In genomic region chr4:59295127-59295526, GRCm38 (mm10) we compare ENCODE assay signal across 23 mouse cellular contexts.
DNase-seq lines count a peak whose midpoint lies in the region; ATAC-seq and TF ChIP-seq lines count a peak whose summit lies in the region.
"Had no signal": no experiment of that assay in that cellular context is flagged by ENCODE, and none has a peak within 500 bp of the region (broad histone marks: within the 10 kb centered on the region; RNA-seq: fewer than 3 reads in every experiment).

No protein-coding gene starts in this region.

- no peak overlapping the region for H3K4me2 ChIP-seq in midbrain, embryonic 13.5 days (replicated peaks)
- H3K4me2 ChIP-seq: embryonic facial prominence, embryonic 12.5 days; embryonic facial prominence, embryonic 15.5 days; heart, embryonic 11.5 days; hindbrain, embryonic 15.5 days had no signal

- DNase-seq in CD4-positive, CD25-positive, alpha-beta regulatory T cell, adult 2 months (ENCODE audit: low read depth, low spot score): peak; percentile 67
- DNase-seq in heart, postnatal 4 days: no peak
- DNase-seq: adrenal gland, postnatal 10 days; adrenal gland, postnatal 36 days; B cell, adult 2 months; cerebellum, adult 11 months; cerebellum, adult 2 months; cerebellum, adult 9-11 months; cerebellum, postnatal 25 days; forebrain, postnatal 0 days; gastrocnemius, adult 2 months; gastrocnemius, postnatal 14 days had no signal

- no peaks in the 10 kb centered on the region for H3K4me1 ChIP-seq in midbrain, embryonic 13.5 days (replicated peaks)
- H3K4me1 ChIP-seq: embryonic facial prominence, embryonic 15.5 days; hindbrain, embryonic 15.5 days had no signal

- H3K4me3 ChIP-seq in C2C12 (ENCODE audit: insufficient read depth, poor library complexity, severe bottlenecking) (no peak overlapping the region), macrophage (ENCODE audit: inconsistent target) (no peak overlapping the region)
- H3K4me3 ChIP-seq in midbrain, embryonic 13.5 days (replicated peaks): no peak overlapping the region
- H3K4me3 ChIP-seq: embryonic facial prominence, embryonic 12.5 days; embryonic facial prominence, embryonic 15.5 days; gastrocnemius, adult 2 months; hindbrain, embryonic 15.5 days had no signal

- H3K27ac ChIP-seq in macrophage: peak overlapping the region; percentile 15; the same call in 1 of the 2 replicates
- H3K27ac ChIP-seq in midbrain, embryonic 13.5 days: no peak overlapping the region
- H3K27ac ChIP-seq: embryonic facial prominence, embryonic 12.5 days; embryonic facial prominence, embryonic 15.5 days; gastrocnemius, adult 2 months; hindbrain, embryonic 15.5 days had no signal

- H3K27me3 ChIP-seq in C2C12 (ENCODE audit: control insufficient read depth, insufficient read depth, insufficient read length): no peaks in the 10 kb centered on the region
- H3K27me3 ChIP-seq in midbrain, embryonic 13.5 days: no peaks in the 10 kb centered on the region
- H3K27me3 ChIP-seq: embryonic facial prominence, embryonic 12.5 days; embryonic facial prominence, embryonic 15.5 days; hindbrain, embryonic 15.5 days had no signal

- no peak for TF ChIP-seq CTCF in C2C12 (IDR thresholded peaks at IDR 0.05; ENCODE audit: control insufficient read depth, insufficient read depth, insufficient read length)

- H3K9ac ChIP-seq in midbrain, embryonic 13.5 days (replicated peaks): no peak overlapping the region
- H3K9ac ChIP-seq: embryonic facial prominence, embryonic 12.5 days; embryonic facial prominence, embryonic 15.5 days; forebrain, postnatal 0 days; hindbrain, embryonic 15.5 days had no signal

- H3ac ChIP-seq in C2C12 (ENCODE audit: control insufficient read depth, insufficient read length, low read depth): peak overlapping the region; percentile 24

- no peaks in the 10 kb centered on the region for H3K79me3 ChIP-seq in C2C12 (ENCODE audit: low read depth)

- 97% methylated on average over 6 of the region's 6 CpGs for WGBS in macrophage (ENCODE audit: missing documents)
- WGBS in midbrain, embryonic 13.5 days: 85% methylated on average over 6 of the region's 6 CpGs

- H3K36me3 ChIP-seq in C2C12 (ENCODE audit: control insufficient read depth, insufficient read depth): no peaks in the 10 kb centered on the region
- no peaks in the 10 kb centered on the region for H3K36me3 ChIP-seq in macrophage (ENCODE audit: inconsistent target)
- no peaks in the 10 kb centered on the region for H3K36me3 ChIP-seq in midbrain, embryonic 13.5 days
- H3K36me3 ChIP-seq: embryonic facial prominence, embryonic 12.5 days; embryonic facial prominence, embryonic 15.5 days; hindbrain, embryonic 15.5 days had no signal

- H3K9me3 ChIP-seq in midbrain, embryonic 13.5 days: no peaks in the 10 kb centered on the region
- H3K9me3 ChIP-seq: embryonic facial prominence, embryonic 12.5 days; embryonic facial prominence, embryonic 15.5 days; hindbrain, embryonic 15.5 days had no signal

- H3K79me2 ChIP-seq in C2C12 (ENCODE audit: control insufficient read depth, insufficient read depth) (no peaks in the 10 kb centered on the region), macrophage (ENCODE audit: inconsistent target) (no peaks in the 10 kb centered on the region)

- peak; percentile 86 for ATAC-seq in activated CD4-positive, CD25-positive, alpha-beta regulatory T cell, adult 4 months
- no peak for ATAC-seq in cerebellum, adult (ENCODE audit: insufficient number of reproducible peaks, low FRiP score, low TSS enrichment)
- ATAC-seq in midbrain, embryonic 13.5 days: no peak
- ATAC-seq: forebrain, embryonic 14.5 days; forebrain, postnatal 0 days; intestine, embryonic 16.5 days had no signal

TF ChIP-seq in C2C12, 6 proteins besides CTCF, POLR2A, EP300 and RAD21:
- no peak for TF ChIP-seq MYOD1 (IDR thresholded peaks at IDR 0.05; ENCODE audit: control insufficient read depth, insufficient read length, low read depth)
- no peak for TF ChIP-seq USF1 (IDR thresholded peaks at IDR 0.05; ENCODE audit: low read depth)
- no peak for TF ChIP-seq MAX (IDR thresholded peaks at IDR 0.05)
- no peak for TF ChIP-seq FOSL1 (IDR thresholded peaks at IDR 0.05; ENCODE audit: insufficient read depth, low read length, poor library complexity, severe bottlenecking)
- TF ChIP-seq CEBPB (IDR thresholded peaks at IDR 0.05; ENCODE audit: low read depth): no peak
- TF ChIP-seq MYOG (IDR thresholded peaks at IDR 0.05; ENCODE audit: control insufficient read depth, extremely low read depth, insufficient read length): no peak
TF ChIP-seq in C2C12: peak in this region for 0.
